Comparison of ENCODE assay signal across 17 mouse cellular contexts in the genomic region with DNA sequence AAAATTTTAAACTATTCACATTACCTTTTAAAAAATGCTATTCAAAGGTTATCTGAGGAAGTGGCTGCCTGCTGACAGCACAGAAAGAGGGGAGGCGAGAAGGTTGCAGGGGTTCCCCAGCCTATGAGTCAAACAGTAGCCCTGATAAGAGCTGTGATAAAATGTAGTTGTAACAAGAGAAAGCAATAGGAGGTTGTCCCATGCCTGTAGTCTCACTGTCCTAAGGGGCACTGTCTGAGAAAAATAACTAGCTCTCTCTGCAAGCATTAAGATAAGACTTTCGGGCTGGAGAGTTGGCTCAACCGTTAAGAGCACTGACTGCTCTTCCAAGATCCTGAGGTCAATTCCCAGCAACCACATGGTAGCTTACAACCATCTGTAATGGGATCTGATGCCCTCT. TPM values are rescaled to one million over a fixed set of nuclear protein-coding genes. Genes with fewer than 3 reads are reported as not detected.
A peak's percentile ranks its signal among the peaks of the same experiment; 100 is the strongest.
DNase-seq lines count a peak whose midpoint lies in the region; ATAC-seq lines count a peak whose summit lies in the region.
"Had no signal": no experiment of that assay in that cellular context is flagged by ENCODE, and none has a peak within 500 bp of the region (broad histone marks: within the 10 kb centered on the region; RNA-seq: fewer than 3 reads in every experiment).

No protein-coding gene starts in this region.

- no peak for DNase-seq in heart, adult 9 months (ENCODE audit: low spot score in 2 of 2)
- peak; percentile 49 for DNase-seq in c-Kit-positive CD71-positive TER-119-positive erythroid progenitor cells, embryonic 14.5 days (ENCODE audit: low spot score)
- DNase-seq in liver, embryonic 11.5 days (ENCODE audit: low spot score): no peak
- no peak for DNase-seq in spleen, adult 18-20 months
- no peak for DNase-seq in natural killer cell, adult 2 months (ENCODE audit: low spot score in 2 of 2)
- DNase-seq: heart, adult 2 months; heart, postnatal 10 days; kidney, postnatal 10 days; left cerebral cortex, postnatal 4 days; lung, adult 2 months; lung, postnatal 4 days had no signal

- H3K9me3 ChIP-seq in heart, embryonic 13.5 days: no peaks in the 10 kb centered on the region
- H3K9me3 ChIP-seq in liver, embryonic 11.5 days (ENCODE audit: control insufficient read depth, low read length): no peaks in the 10 kb centered on the region
- H3K9me3 ChIP-seq in forebrain, embryonic 16.5 days (ENCODE audit: control insufficient read depth, low read length): no peaks in the 10 kb centered on the region
- H3K9me3 ChIP-seq: hindbrain, embryonic 13.5 days; midbrain, embryonic 15.5 days had no signal

- ATAC-seq in heart, embryonic 13.5 days (ENCODE audit: extremely low read depth, insufficient number of reproducible peaks, low FRiP score, low TSS enrichment): no peak
- peak; percentile 88 for ATAC-seq in liver, embryonic 11.5 days (replicated peaks; ENCODE audit: low FRiP score)
- peak; percentile 49 for ATAC-seq in megakaryocyte progenitor cell, adult 5-6 weeks (replicated peaks; ENCODE audit: poor library complexity)
- no peak for ATAC-seq in forebrain, embryonic 16.5 days
- ATAC-seq: midbrain, embryonic 15.5 days had no signal

- no peaks in the 10 kb centered on the region for H3K36me3 ChIP-seq in heart, embryonic 13.5 days
- H3K36me3 ChIP-seq in liver, embryonic 11.5 days (ENCODE audit: control insufficient read depth, insufficient read depth, low read length): no peaks in the 10 kb centered on the region
- no peaks in the 10 kb centered on the region for H3K36me3 ChIP-seq in forebrain, embryonic 16.5 days (ENCODE audit: control insufficient read depth, insufficient read depth)
- H3K36me3 ChIP-seq: hindbrain, embryonic 13.5 days; midbrain, embryonic 15.5 days had no signal

- WGBS in heart, embryonic 13.5 days: 26% methylated on average over 3 of the region's 3 CpGs
- WGBS in liver, embryonic 11.5 days: 19% methylated on average over 3 of the region's 3 CpGs
- 96% methylated on average over 3 of the region's 3 CpGs for WGBS in forebrain, embryonic 16.5 days

- no peak overlapping the region for H3K9ac ChIP-seq in heart, embryonic 13.5 days
- no peak overlapping the region for H3K9ac ChIP-seq in liver, embryonic 11.5 days (ENCODE audit: low read depth, low read length)
- no peak overlapping the region for H3K9ac ChIP-seq in forebrain, embryonic 16.5 days (replicated peaks; ENCODE audit: low read depth, low read length)
- H3K9ac ChIP-seq: hindbrain, embryonic 13.5 days; midbrain, embryonic 15.5 days had no signal

- no peaks in the 10 kb centered on the region for H3K27me3 ChIP-seq in heart, embryonic 13.5 days (replicated peaks)
- no peaks in the 10 kb centered on the region for H3K27me3 ChIP-seq in liver, embryonic 11.5 days (replicated peaks; ENCODE audit: control insufficient read depth, insufficient read depth, low read length)
- H3K27me3 ChIP-seq in forebrain, embryonic 16.5 days (replicated peaks; ENCODE audit: control insufficient read depth, insufficient read depth, low read length): no peaks in the 10 kb centered on the region
- H3K27me3 ChIP-seq: hindbrain, embryonic 13.5 days; midbrain, embryonic 15.5 days had no signal

- peaks cover 40% of the 10 kb centered on the region for H3K4me1 ChIP-seq in heart, embryonic 13.5 days
- H3K4me1 ChIP-seq in liver, embryonic 11.5 days (replicated peaks; ENCODE audit: control insufficient read depth, insufficient read depth, low read length): peaks cover 31% of the 10 kb centered on the region
- no peaks in the 10 kb centered on the region for H3K4me1 ChIP-seq in forebrain, embryonic 16.5 days (replicated peaks; ENCODE audit: control insufficient read depth, insufficient read depth, low read length)
- H3K4me1 ChIP-seq: midbrain, embryonic 15.5 days had no signal

- 0 out of 2 replicates have a peak overlapping the region, but pooled peaks have one; percentile 32 for H3K27ac ChIP-seq in heart, embryonic 13.5 days (replicated peaks)
- 0 out of 2 replicates have a peak overlapping the region, but pooled peaks have one; percentile 74 for H3K27ac ChIP-seq in liver, embryonic 11.5 days (ENCODE audit: low read depth, low read length)
- no peak overlapping the region for H3K27ac ChIP-seq in forebrain, embryonic 16.5 days (ENCODE audit: low read length)
- H3K27ac ChIP-seq: heart, adult 2 months; hindbrain, embryonic 13.5 days; midbrain, embryonic 15.5 days had no signal

- no peak overlapping the region for H3K4me2 ChIP-seq in heart, embryonic 13.5 days
- 0 out of 2 replicates have a peak overlapping the region, but pooled peaks have one; percentile 21 for H3K4me2 ChIP-seq in liver, embryonic 11.5 days
- H3K4me2 ChIP-seq in forebrain, embryonic 16.5 days (ENCODE audit: low read length): no peak overlapping the region
- H3K4me2 ChIP-seq: hindbrain, embryonic 13.5 days; midbrain, embryonic 15.5 days had no signal

- H3K4me3 ChIP-seq in heart, embryonic 13.5 days: no peak overlapping the region
- H3K4me3 ChIP-seq in liver, embryonic 11.5 days (ENCODE audit: low read depth, low read length): no peak overlapping the region
- no peak overlapping the region for H3K4me3 ChIP-seq in forebrain, embryonic 16.5 days (replicated peaks; ENCODE audit: low read length)
- H3K4me3 ChIP-seq: erythroblast, embryonic 14.5 days; heart, adult 2 months; hindbrain, embryonic 13.5 days; midbrain, embryonic 15.5 days had no signal

RNA-seq across cellular contexts. Expression of gene Fnip2, which starts 29.3 kb away (rescaled TPM):
- 2.2 and 2.5 TPM in 2 replicates for polyA plus RNA-seq in heart, embryonic 13.5 days (2015; fragmentation: Nextera tagmentation; extraction: Ambion mirVana)
- 7.5 and 9.7 TPM in 2 replicates for polyA plus RNA-seq in liver, embryonic 11.5 days (2014; fragmentation: Nextera tagmentation; extraction: Ambion mirVana)
- 8.0 and 11.2 TPM in 2 replicates for total RNA-seq in megakaryocyte progenitor cell, adult 5-6 weeks (2015)
- 7.1 and 7.8 TPM in 2 replicates for total RNA-seq in megakaryocyte progenitor cell, adult 5-6 weeks (2017)
- 4.0 and 5.7 TPM in 2 replicates for polyA plus RNA-seq in forebrain, embryonic 16.5 days (2015; fragmentation: Nextera tagmentation; extraction: Ambion mirVana)

RNA-seq across cellular contexts. Expression of gene Ppid, which starts 52.8 kb away (rescaled TPM):
- 98.8 and 111 TPM in 2 replicates for polyA plus RNA-seq in heart, embryonic 13.5 days (2015; fragmentation: Nextera tagmentation; extraction: Ambion mirVana)
- 325 and 349 TPM in 2 replicates for polyA plus RNA-seq in liver, embryonic 11.5 days (2014; fragmentation: Nextera tagmentation; extraction: Ambion mirVana)
- 216 and 234 TPM in 2 replicates for total RNA-seq in megakaryocyte progenitor cell, adult 5-6 weeks (2015)
- total RNA-seq in megakaryocyte progenitor cell, adult 5-6 weeks (2017): 271 and 360 TPM in 2 replicates
- 161 and 169 TPM in 2 replicates for polyA plus RNA-seq in forebrain, embryonic 16.5 days (2015; fragmentation: Nextera tagmentation; extraction: Ambion mirVana)

Comparison
In these comparisons a context has a peak if more than half of its experiments do, and no peak if none do; other contexts are left out.
1. ATAC-seq: peak in liver, embryonic 11.5 days (single experiment) and megakaryocyte progenitor cell, adult 5-6 weeks (single experiment); none in heart, embryonic 13.5 days (single experiment) and forebrain, embryonic 16.5 days (single experiment).